Mouse (Mus musculus): ENCODE data around the gene Slc26a9. TPM values are rescaled to one million over a fixed set of nuclear protein-coding genes. Genes with fewer than 3 reads are reported as not detected.

Gene Slc26a9
- polyA plus RNA-seq, 1 experiment from 2014 or later: 0.06 TPM

- Histone ChIP-seq H3K27me3 (replicated peaks; ENCODE audit: control insufficient read depth, insufficient read depth, low read length) (no peaks in the 10 kb centered on the region), H3K27ac (ENCODE audit: low read length) (no peak overlapping the region), H3K9me3 (ENCODE audit: control insufficient read depth, low read length) (no peaks in the 10 kb centered on the region), H3K36me3 (ENCODE audit: control insufficient read depth, insufficient read depth) (no peaks in the 10 kb centered on the region), H3K4me1 (replicated peaks; ENCODE audit: control insufficient read depth, insufficient read depth, low read length) (peaks cover 2% of the 10 kb centered on the region; the same call in 1 of the 2 replicates), H3K4me2 (ENCODE audit: low read length) (no peak overlapping the region), H3K4me3 (replicated peaks; ENCODE audit: low read length) (no peak overlapping the region), H3K9ac (replicated peaks; ENCODE audit: low read depth, low read length) (no peak overlapping the region)
- ATAC-seq: no peak
- 25% methylated on average over 4 of the region's 4 CpGs for WGBS
These were observed 35.5 kb upstream of the Slc26a9 start for GRCm38 (mm10) chr1:131708338-131708737.

GRCm38 (mm10) chr1:131711518-131711917 is 32.3 kb upstream of the Slc26a9 start:
- H3K36me3 ChIP-seq (ENCODE audit: control insufficient read depth, insufficient read depth): no peaks in the 10 kb centered on the region
- peaks cover 2% of the 10 kb centered on the region; the same call in 1 of the 2 replicates for H3K4me1 ChIP-seq (replicated peaks; ENCODE audit: control insufficient read depth, insufficient read depth, low read length)
- H3K4me2 ChIP-seq (ENCODE audit: low read length): no peak overlapping the region
- 83% methylated on average over 10 of the region's 10 CpGs for WGBS
- no peaks in the 10 kb centered on the region for H3K27me3 ChIP-seq (replicated peaks; ENCODE audit: control insufficient read depth, insufficient read depth, low read length)
- ATAC-seq: no peak
- no peak overlapping the region for H3K4me3 ChIP-seq (replicated peaks; ENCODE audit: low read length)
- H3K9me3 ChIP-seq (ENCODE audit: control insufficient read depth, low read length): no peaks in the 10 kb centered on the region
- H3K27ac ChIP-seq (ENCODE audit: low read length): no peak overlapping the region
- H3K9ac ChIP-seq (replicated peaks; ENCODE audit: low read depth, low read length): no peak overlapping the region

- no peaks in the 10 kb centered on the region for H3K27me3 ChIP-seq (replicated peaks; ENCODE audit: control insufficient read depth, insufficient read depth, low read length)
- H3K4me2 ChIP-seq (ENCODE audit: low read length): no peak overlapping the region
- H3K4me3 ChIP-seq (replicated peaks; ENCODE audit: low read length): no peak overlapping the region
- no peak overlapping the region for H3K27ac ChIP-seq (ENCODE audit: low read length)
- H3K36me3 ChIP-seq (ENCODE audit: control insufficient read depth, insufficient read depth): no peaks in the 10 kb centered on the region
- peaks cover 2% of the 10 kb centered on the region; the same call in 1 of the 2 replicates for H3K4me1 ChIP-seq (replicated peaks; ENCODE audit: control insufficient read depth, insufficient read depth, low read length)
- 34% methylated on average over 2 of the region's 2 CpGs for whole genome bisulfite sequencing
- no peaks in the 10 kb centered on the region for H3K9me3 ChIP-seq (ENCODE audit: control insufficient read depth, low read length)
- no peak overlapping the region for H3K9ac ChIP-seq (replicated peaks; ENCODE audit: low read depth, low read length)
- ATAC-seq: peak; percentile 83
These were observed 31.4 kb upstream of the Slc26a9 start for GRCm38 (mm10) chr1:131712386-131712785.

GRCm38 (mm10) chr1:131714388-131715337 is 29.2 kb upstream of the Slc26a9 start:
- H3K4me3 ChIP-seq (replicated peaks; ENCODE audit: low read length): no peak overlapping the region
- H3K9me3 ChIP-seq (ENCODE audit: control insufficient read depth, low read length): no peaks in the 10 kb centered on the region
- no peak overlapping the region for H3K4me2 ChIP-seq (ENCODE audit: low read length)
- 56% methylated on average over 20 of the region's 20 CpGs for WGBS
- ATAC-seq: no peak
- peaks cover 2% of the 10 kb centered on the region; the same call in 1 of the 2 replicates for H3K4me1 ChIP-seq (replicated peaks; ENCODE audit: control insufficient read depth, insufficient read depth, low read length)
- H3K27me3 ChIP-seq (replicated peaks; ENCODE audit: control insufficient read depth, insufficient read depth, low read length): no peaks in the 10 kb centered on the region
- no peaks in the 10 kb centered on the region for H3K36me3 ChIP-seq (ENCODE audit: control insufficient read depth, insufficient read depth)
- no peak overlapping the region for H3K9ac ChIP-seq (replicated peaks; ENCODE audit: low read depth, low read length)
- H3K27ac ChIP-seq (ENCODE audit: low read length): no peak overlapping the region

GRCm38 (mm10) chr1:131718952-131719694 is 24.7 kb upstream of the Slc26a9 start:
- Histone ChIP-seq H3K27me3 (replicated peaks; ENCODE audit: control insufficient read depth, insufficient read depth, low read length) (no peaks in the 10 kb centered on the region), H3K4me2 (ENCODE audit: low read length) (no peak overlapping the region), H3K9ac (replicated peaks; ENCODE audit: low read depth, low read length) (no peak overlapping the region), H3K36me3 (ENCODE audit: control insufficient read depth, insufficient read depth) (no peaks in the 10 kb centered on the region), H3K9me3 (ENCODE audit: control insufficient read depth, low read length) (no peaks in the 10 kb centered on the region), H3K27ac (ENCODE audit: low read length) (no peak overlapping the region), H3K4me3 (replicated peaks; ENCODE audit: low read length) (no peak overlapping the region), H3K4me1 (replicated peaks; ENCODE audit: control insufficient read depth, insufficient read depth, low read length) (no peaks in the 10 kb centered on the region)
- WGBS: 46% methylated on average over 16 of the region's 16 CpGs
- no peak for ATAC-seq

- ATAC-seq: no peak
- H3K4me3 ChIP-seq (replicated peaks; ENCODE audit: low read length): no peak overlapping the region
- WGBS: 86% methylated on average over 3 of the region's 3 CpGs
- H3K27ac ChIP-seq (ENCODE audit: low read length): no peak overlapping the region
- H3K9ac ChIP-seq (replicated peaks; ENCODE audit: low read depth, low read length): no peak overlapping the region
- H3K27me3 ChIP-seq (replicated peaks; ENCODE audit: control insufficient read depth, insufficient read depth, low read length): no peaks in the 10 kb centered on the region
- no peaks in the 10 kb centered on the region for H3K9me3 ChIP-seq (ENCODE audit: control insufficient read depth, low read length)
- no peaks in the 10 kb centered on the region for H3K4me1 ChIP-seq (replicated peaks; ENCODE audit: control insufficient read depth, insufficient read depth, low read length)
- H3K4me2 ChIP-seq (ENCODE audit: low read length): no peak overlapping the region
- no peaks in the 10 kb centered on the region for H3K36me3 ChIP-seq (ENCODE audit: control insufficient read depth, insufficient read depth)
These were observed 21.8 kb upstream of the Slc26a9 start for GRCm38 (mm10) chr1:131721989-131722388.

GRCm38 (mm10) chr1:131723549-131723948 is 20.3 kb upstream of the Slc26a9 start:
- no peaks in the 10 kb centered on the region for H3K9me3 ChIP-seq (ENCODE audit: control insufficient read depth, low read length)
- H3K27ac ChIP-seq (ENCODE audit: low read length): no peak overlapping the region
- H3K4me2 ChIP-seq (ENCODE audit: low read length): no peak overlapping the region
- H3K27me3 ChIP-seq (replicated peaks; ENCODE audit: control insufficient read depth, insufficient read depth, low read length): no peaks in the 10 kb centered on the region
- no peak overlapping the region for H3K4me3 ChIP-seq (replicated peaks; ENCODE audit: low read length)
- WGBS: 43% methylated on average over 4 of the region's 4 CpGs
- no peaks in the 10 kb centered on the region for H3K4me1 ChIP-seq (replicated peaks; ENCODE audit: control insufficient read depth, insufficient read depth, low read length)
- ATAC-seq: no peak
- no peaks in the 10 kb centered on the region for H3K36me3 ChIP-seq (ENCODE audit: control insufficient read depth, insufficient read depth)
- H3K9ac ChIP-seq (replicated peaks; ENCODE audit: low read depth, low read length): no peak overlapping the region

GRCm38 (mm10) chr1:131726586-131726985 is 17.2 kb upstream of the Slc26a9 start:
- Histone ChIP-seq H3K4me1 (replicated peaks; ENCODE audit: control insufficient read depth, insufficient read depth, low read length) (no peaks in the 10 kb centered on the region), H3K27ac (ENCODE audit: low read length) (no peak overlapping the region), H3K4me2 (ENCODE audit: low read length) (no peak overlapping the region), H3K27me3 (replicated peaks; ENCODE audit: control insufficient read depth, insufficient read depth, low read length) (no peaks in the 10 kb centered on the region), H3K36me3 (ENCODE audit: control insufficient read depth, insufficient read depth) (no peaks in the 10 kb centered on the region), H3K4me3 (replicated peaks; ENCODE audit: low read length) (no peak overlapping the region), H3K9me3 (ENCODE audit: control insufficient read depth, low read length) (no peaks in the 10 kb centered on the region), H3K9ac (replicated peaks; ENCODE audit: low read depth, low read length) (no peak overlapping the region)
- WGBS: 83% methylated on average over 6 of the region's 6 CpGs
- no peak for ATAC-seq

GRCm38 (mm10) chr1:131730639-131731437 is 13.0 kb upstream of the Slc26a9 start:
- ATAC-seq: no peak
- Histone ChIP-seq H3K4me2 (ENCODE audit: low read length) (no peak overlapping the region), H3K4me1 (replicated peaks; ENCODE audit: control insufficient read depth, insufficient read depth, low read length) (no peaks in the 10 kb centered on the region), H3K9me3 (ENCODE audit: control insufficient read depth, low read length) (no peaks in the 10 kb centered on the region), H3K36me3 (ENCODE audit: control insufficient read depth, insufficient read depth) (no peaks in the 10 kb centered on the region), H3K27ac (ENCODE audit: low read length) (no peak overlapping the region), H3K4me3 (replicated peaks; ENCODE audit: low read length) (no peak overlapping the region), H3K27me3 (replicated peaks; ENCODE audit: control insufficient read depth, insufficient read depth, low read length) (no peaks in the 10 kb centered on the region), H3K9ac (replicated peaks; ENCODE audit: low read depth, low read length) (no peak overlapping the region)
- WGBS: 86% methylated on average over 12 of the region's 12 CpGs

Data from forebrain, embryonic 16.5 days (tissue).